Mouse (Mus musculus) forebrain, embryonic 11.5 days (tissue): Measurements from ENCODE around the gene Vwa8. TPM values are rescaled to one million over a fixed set of nuclear protein-coding genes. Genes with fewer than 3 reads are reported as not detected.

ENCODE experiments used
- ATAC-seq: fragments of 200-750 bp; cut with Nextera tagmentation; replicated peaks from 2 replicates; pipeline ENCODE4 v1.8.0; 2017; ENCODE audit warnings: moderate TSS enrichment; ENCODE audit not compliant: low FRiP score
- DNase-seq: peaks from one replicate; pipeline ENCODE4 v3.0.0-alpha.2; 2017; ENCODE audit warnings: low spot score
- H3K27ac ChIP-seq: fragments of 300-500 bp; sonication (generic); 2 replicates; pipeline ENCODE4 v1.5.1; 2014; ENCODE audit warnings: low read depth, low read length
- H3K27me3 ChIP-seq: fragments of 300-500 bp; sonication (generic); 2 replicates; pipeline ENCODE4 v1.6.1; 2014; ENCODE audit warnings: mild to moderate bottlenecking, low read length, mixed read lengths; ENCODE audit not compliant: control insufficient read depth, insufficient read depth
- H3K36me3 ChIP-seq: fragments of 300-500 bp; sonication (generic); 2 replicates; pipeline ENCODE4 v1.6.1; 2014; ENCODE audit warnings: mild to moderate bottlenecking, low read length, moderate library complexity, mixed read lengths; ENCODE audit not compliant: control insufficient read depth, insufficient read depth
- H3K4me1 ChIP-seq: fragments of 300-500 bp; sonication (generic); replicated peaks from 2 replicates; pipeline ENCODE4 v1.6.1; 2014; ENCODE audit warnings: low read length, mixed read lengths; ENCODE audit not compliant: control insufficient read depth, insufficient read depth
- H3K4me2 ChIP-seq: fragments of 300-500 bp; sonication (generic); 2 replicates; pipeline ENCODE4 v1.6.1; 2014; ENCODE audit warnings: low read depth, mild to moderate bottlenecking, low read length, moderate library complexity, mixed read lengths; ENCODE audit not compliant: severe bottlenecking
- H3K4me3 ChIP-seq: fragments of 300-500 bp; sonication (generic); 2 replicates; pipeline ENCODE4 v1.5.1; 2014; ENCODE audit warnings: low read depth, low read length
- H3K9ac ChIP-seq: fragments of 300-500 bp; sonication (generic); 2 replicates; pipeline ENCODE4 v1.6.1; 2014; ENCODE audit warnings: low read length
- H3K9me3 ChIP-seq: fragments of 300-500 bp; sonication (generic); 2 replicates; pipeline ENCODE4 v1.6.1; 2016; ENCODE audit warnings: low read length, mixed read lengths; ENCODE audit not compliant: control insufficient read depth
- WGBS: fragments of 180-500 bp; shearing (Covaris S2); extraction: QIAGEN DNeasy Blood & Tissue Kit; methylation state at CpG from one replicate; pipeline ENCODE4 v1.1.7; 2014; 5-methylcytosine and 5-hydroxymethylcytosine counted together
- polyA plus RNA-seq: library from polyadenylated mRNA; unstranded; fragments of >200 nt; fragmentation: Nextera tagmentation; extraction: Ambion mirVana; gene quantifications from 2 replicates; pipeline ENCODE4 v1.2.1, GENCODE M21; 2014

The Vwa8 gene
- polyA plus RNA-seq, 1 experiment from 2014 or later, result 9.2 TPM

DNA sequence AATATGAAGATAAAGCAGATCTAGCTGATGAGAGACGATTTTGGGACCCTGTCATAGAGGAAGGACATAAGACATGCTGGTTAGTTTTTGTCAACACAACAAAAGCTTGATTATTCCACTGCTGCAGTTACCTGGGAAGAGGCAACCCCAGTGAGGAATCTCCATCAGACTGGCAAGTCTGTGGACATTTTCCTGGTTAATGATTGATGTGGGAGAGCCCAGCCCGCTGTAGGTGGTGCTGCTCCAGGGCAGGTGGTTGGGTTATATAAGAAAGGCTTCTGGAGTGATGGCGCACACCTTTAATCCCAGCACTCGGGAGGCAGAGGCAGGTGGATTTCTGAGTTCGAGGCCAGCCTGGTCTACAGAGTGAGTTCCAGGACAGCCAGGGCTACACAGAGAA lies 74.8 kb downstream of the Vwa8 start:
- no peak for DNase-seq
- Histone ChIP-seq H3K9ac (no peak overlapping the region), H3K4me2 (no peak overlapping the region), H3K36me3 (no peaks in the 10 kb centered on the region), H3K4me1 (no peaks in the 10 kb centered on the region), H3K27ac (no peak overlapping the region), H3K9me3 (no peaks in the 10 kb centered on the region), H3K4me3 (no peak overlapping the region), H3K27me3 (no peaks in the 10 kb centered on the region)
- no peak for ATAC-seq
- 92% methylated on average over 5 of the region's 5 CpGs for WGBS

DNA sequence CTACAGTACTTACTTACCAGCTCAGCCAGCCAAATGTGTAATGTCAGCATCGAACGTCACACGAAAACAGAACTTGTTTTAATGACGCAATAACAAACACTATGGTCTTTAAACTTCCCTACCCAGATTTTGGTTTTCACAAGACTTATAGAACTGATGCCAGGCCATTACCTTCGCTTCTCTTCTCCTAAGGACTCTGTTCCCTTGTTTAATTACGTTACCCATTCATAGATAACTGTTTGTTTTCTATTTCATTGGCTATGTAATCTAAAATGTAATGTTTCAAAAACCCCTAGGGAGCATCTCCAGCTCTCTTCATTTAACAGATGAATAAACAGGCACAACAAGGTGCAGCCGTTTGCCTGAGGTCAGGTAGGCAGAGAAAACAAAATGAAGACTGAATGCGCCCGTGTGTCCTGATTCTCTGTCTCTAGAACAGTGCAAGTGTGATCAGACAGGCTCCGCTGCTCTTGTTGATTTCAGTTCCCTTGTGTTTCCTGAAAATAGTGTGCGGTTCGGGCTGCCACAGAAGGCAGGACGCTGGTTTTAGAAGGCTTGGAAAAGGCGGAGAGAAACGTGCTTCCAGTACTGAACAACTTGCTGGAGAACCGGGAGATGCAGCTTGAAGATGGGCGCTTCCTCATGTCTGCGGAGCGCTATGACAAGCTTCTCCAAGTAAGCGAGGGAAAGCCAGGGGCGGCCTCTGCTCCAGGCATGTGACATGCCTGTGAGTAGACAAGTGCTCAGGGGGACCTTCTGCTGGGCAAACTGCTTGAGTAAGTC lies 76.1 kb downstream of the Vwa8 start:
- Histone ChIP-seq H3K4me3 (no peak overlapping the region), H3K27ac (no peak overlapping the region), H3K4me2 (no peak overlapping the region), H3K4me1 (no peaks in the 10 kb centered on the region), H3K27me3 (no peaks in the 10 kb centered on the region), H3K36me3 (no peaks in the 10 kb centered on the region), H3K9me3 (no peaks in the 10 kb centered on the region), H3K9ac (no peak overlapping the region)
- no peak for ATAC-seq
- WGBS, result 84% methylated on average over 21 of the region's 21 CpGs
- DNase-seq, result no peak

DNA sequence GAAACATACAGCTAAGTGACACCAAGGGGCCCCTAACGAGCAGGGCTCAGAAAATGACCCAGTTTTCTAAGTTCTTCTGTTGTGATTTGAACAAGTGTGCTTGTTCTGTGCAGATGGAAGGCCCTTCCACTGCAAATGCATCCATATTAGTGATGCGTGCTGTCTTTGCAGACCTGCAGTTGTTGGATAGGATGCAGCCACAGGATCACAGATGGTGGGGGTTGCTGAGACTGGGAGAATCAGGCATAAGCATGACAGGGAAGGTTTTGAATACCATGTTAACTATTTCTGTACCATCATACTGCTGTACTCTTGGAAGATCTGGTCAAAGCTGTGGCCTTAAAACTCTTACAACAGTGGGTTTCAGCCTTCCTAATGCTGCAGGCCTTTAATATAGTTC lies 83.2 kb downstream of the Vwa8 start:
- H3K27ac ChIP-seq, result no peak overlapping the region
- H3K36me3 ChIP-seq, result no peaks in the 10 kb centered on the region
- ATAC-seq (no peak), DNase-seq (no peak)
- H3K4me3 ChIP-seq, result no peak overlapping the region
- no peaks in the 10 kb centered on the region for H3K27me3 ChIP-seq
- H3K4me1 ChIP-seq, result no peaks in the 10 kb centered on the region
- no peak overlapping the region for H3K4me2 ChIP-seq
- H3K9me3 ChIP-seq, result no peaks in the 10 kb centered on the region
- WGBS, result 61% methylated on average over 2 of the region's 2 CpGs
- H3K9ac ChIP-seq, result no peak overlapping the region

DNA sequence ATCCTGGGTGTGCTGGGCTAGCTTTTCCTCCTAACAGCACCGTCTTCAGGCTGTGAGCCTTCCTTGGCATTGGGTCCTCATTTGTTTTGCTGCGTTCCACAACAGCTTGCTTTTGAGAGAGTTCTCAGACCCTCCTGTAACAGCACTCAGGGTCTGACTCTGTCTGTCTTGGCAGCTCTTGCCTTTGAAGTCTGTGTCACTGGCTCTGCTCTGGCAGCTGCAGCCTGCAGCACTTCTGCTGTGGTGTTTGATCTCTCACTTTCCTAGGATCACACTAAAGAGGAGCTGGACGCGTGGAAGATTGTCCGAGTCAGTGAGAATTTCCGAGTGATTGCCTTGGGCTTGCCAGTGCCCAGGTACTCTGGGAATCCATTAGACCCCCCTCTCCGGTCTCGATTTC lies 84.5 kb downstream of the Vwa8 start:
- 82% methylated on average over 8 of the region's 8 CpGs for WGBS
- Histone ChIP-seq H3K27ac (no peak overlapping the region), H3K36me3 (no peaks in the 10 kb centered on the region), H3K4me2 (no peak overlapping the region), H3K27me3 (no peaks in the 10 kb centered on the region), H3K9me3 (no peaks in the 10 kb centered on the region), H3K4me1 (no peaks in the 10 kb centered on the region), H3K9ac (no peak overlapping the region), H3K4me3 (no peak overlapping the region)
- ATAC-seq (no peak), DNase-seq (no peak)

DNA sequence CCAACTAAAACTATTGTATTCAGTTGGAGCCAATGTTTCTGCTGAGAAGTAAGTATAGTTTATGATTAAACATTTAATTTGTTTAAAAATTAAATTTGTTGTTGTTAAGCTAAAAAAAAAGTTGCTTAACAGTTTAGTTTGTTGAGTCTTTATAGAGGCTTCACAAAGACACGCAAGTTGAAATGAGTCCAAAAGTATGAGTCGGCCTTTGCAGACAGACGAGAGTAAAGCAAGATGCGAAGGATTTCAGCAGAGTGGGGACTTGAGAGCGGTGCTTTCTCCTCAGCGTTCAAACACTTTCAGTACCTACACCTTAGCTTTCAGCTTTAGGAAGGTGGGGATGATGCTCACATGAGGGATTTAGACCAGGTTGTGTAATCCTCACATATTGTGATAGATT lies 85.7 kb downstream of the Vwa8 start:
- no peaks in the 10 kb centered on the region for H3K9me3 ChIP-seq
- H3K36me3 ChIP-seq, result no peaks in the 10 kb centered on the region
- H3K4me2 ChIP-seq, result no peak overlapping the region
- no peak for DNase-seq
- no peaks in the 10 kb centered on the region for H3K27me3 ChIP-seq
- H3K4me3 ChIP-seq, result no peak overlapping the region
- no peak overlapping the region for H3K9ac ChIP-seq
- ATAC-seq, result no peak
- WGBS, result 94% methylated on average over 6 of the region's 6 CpGs
- no peaks in the 10 kb centered on the region for H3K4me1 ChIP-seq
- H3K27ac ChIP-seq, result no peak overlapping the region

DNA sequence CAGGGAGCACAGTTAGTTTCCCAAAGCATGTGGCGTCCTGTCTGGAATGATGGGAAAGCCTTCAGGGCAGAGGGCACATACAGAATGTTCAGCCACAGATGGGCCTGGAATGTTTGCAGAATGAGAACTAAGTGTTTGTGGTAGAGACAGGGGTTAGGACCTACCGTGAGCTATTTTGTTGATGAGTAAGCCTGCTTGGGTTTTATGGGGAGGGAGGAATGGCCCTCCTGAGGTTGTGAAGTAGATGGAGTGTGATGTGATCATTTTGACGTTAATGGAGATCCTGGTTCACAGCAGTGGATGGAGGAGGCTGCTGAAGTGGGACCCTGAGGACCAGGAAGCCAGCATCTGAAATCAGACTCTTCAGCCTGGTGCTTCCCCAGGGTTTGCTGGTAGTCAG lies 86.9 kb downstream of the Vwa8 start:
- 81% methylated on average over 3 of the region's 3 CpGs for WGBS
- no peak overlapping the region for H3K4me3 ChIP-seq
- no peak overlapping the region for H3K4me2 ChIP-seq
- H3K4me1 ChIP-seq, result no peaks in the 10 kb centered on the region
- no peak overlapping the region for H3K27ac ChIP-seq
- no peaks in the 10 kb centered on the region for H3K27me3 ChIP-seq
- H3K9me3 ChIP-seq, result no peaks in the 10 kb centered on the region
- no peak for DNase-seq
- H3K36me3 ChIP-seq, result no peaks in the 10 kb centered on the region
- no peak for ATAC-seq
- no peak overlapping the region for H3K9ac ChIP-seq

DNA sequence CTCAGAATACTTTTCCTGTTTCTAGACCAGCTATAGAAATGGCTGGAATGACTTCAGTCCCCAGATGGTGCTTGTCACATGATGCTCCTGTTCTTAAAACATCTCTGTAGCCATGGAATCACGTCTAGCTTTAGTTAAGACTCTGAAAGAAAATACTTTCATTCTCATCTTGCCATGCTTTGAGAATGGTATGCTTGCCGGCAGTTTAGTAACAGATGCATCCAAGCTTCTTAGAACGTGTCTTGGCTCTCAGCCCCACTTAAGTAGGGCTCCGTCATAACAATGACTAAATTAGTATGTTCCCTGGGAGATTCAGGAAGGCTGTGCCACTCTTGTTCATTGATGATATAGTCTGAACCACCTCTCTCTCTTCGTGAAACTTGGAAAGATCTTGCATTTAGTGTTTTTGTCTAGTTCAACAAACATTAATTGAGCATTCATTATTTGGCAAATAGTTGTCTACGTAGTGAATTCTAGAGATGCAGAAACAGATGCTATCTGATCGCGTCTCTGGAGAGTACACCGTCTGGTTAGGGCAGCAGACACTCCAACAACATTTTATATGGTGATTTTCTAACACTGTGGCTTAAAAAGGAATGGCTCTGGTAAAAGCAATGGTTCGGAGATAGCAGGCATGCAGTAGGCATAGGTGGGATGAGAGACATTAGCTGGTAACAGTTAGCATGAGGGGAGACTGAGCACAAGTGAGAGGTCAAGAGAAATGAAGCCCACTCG lies 93.1 kb downstream of the Vwa8 start:
- 89% methylated on average over 11 of the region's 11 CpGs for WGBS
- ATAC-seq, result no peak

DNA sequence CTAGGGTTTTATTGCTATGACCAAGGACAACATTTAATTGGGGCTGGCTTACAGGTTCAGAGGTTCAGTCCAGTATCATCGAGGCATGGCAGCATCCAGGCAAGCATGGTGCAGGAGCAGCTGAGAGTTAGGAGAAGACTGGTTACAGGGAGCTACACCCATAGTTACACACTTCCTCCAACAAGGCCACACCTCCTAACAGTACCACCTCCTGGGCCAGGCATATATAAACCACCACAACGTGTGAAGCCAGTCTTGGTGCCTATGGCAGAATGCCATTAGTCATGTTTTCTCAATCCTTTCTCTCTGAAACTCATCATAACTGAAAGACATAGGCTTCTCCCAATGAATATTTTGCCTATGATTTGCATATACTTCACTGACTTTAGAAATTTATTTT lies 106.9 kb downstream of the Vwa8 start:
- ATAC-seq (no peak), DNase-seq (no peak)
- Histone ChIP-seq H3K4me2 (no peak overlapping the region), H3K27ac (no peak overlapping the region), H3K36me3 (no peaks in the 10 kb centered on the region), H3K27me3 (no peaks in the 10 kb centered on the region), H3K4me3 (no peak overlapping the region), H3K9me3 (no peaks in the 10 kb centered on the region), H3K9ac (no peak overlapping the region), H3K4me1 (no peaks in the 10 kb centered on the region)
- WGBS, result 86% methylated on average over 2 of the region's 2 CpGs

More for the DNA sequence above, 93.1 kb downstream of the Vwa8 start:
- H3K9me3 ChIP-seq, result no peaks in the 10 kb centered on the region
- H3K4me1 ChIP-seq, result no peaks in the 10 kb centered on the region
- no peaks in the 10 kb centered on the region for H3K36me3 ChIP-seq
- no peak overlapping the region for H3K4me3 ChIP-seq
- H3K27me3 ChIP-seq, result no peaks in the 10 kb centered on the region
- no peak overlapping the region for H3K4me2 ChIP-seq
- H3K27ac ChIP-seq, result no peak overlapping the region
- H3K9ac ChIP-seq, result no peak overlapping the region
- no peak for DNase-seq

DNA sequence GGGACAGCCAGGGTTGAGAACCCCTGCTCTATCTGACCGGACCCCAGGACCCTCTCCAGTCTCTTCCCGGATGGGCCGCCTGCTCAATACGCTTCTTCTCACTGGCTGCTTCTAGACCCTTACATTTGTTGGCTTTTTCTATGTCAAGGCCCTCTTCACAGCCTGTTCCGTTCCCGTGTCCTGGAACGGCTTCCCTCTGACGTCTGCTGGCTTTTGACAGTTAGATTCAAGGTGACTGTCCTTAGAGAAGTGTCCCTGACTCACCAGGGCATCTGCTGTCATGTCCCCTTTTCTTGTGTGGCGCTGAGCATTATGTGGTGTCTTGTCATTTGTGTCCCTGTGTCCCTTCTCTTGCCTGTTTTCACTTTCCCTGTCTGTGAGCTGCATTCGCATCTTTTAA lies 121.8 kb downstream of the Vwa8 start:
- no peak overlapping the region for H3K27ac ChIP-seq
- no peaks in the 10 kb centered on the region for H3K9me3 ChIP-seq
- ATAC-seq (no peak), DNase-seq (no peak)
- H3K9ac ChIP-seq, result no peak overlapping the region
- H3K36me3 ChIP-seq, result no peaks in the 10 kb centered on the region
- H3K4me2 ChIP-seq, result no peak overlapping the region
- 89% methylated on average over 10 of the region's 10 CpGs for WGBS
- no peaks in the 10 kb centered on the region for H3K27me3 ChIP-seq
- no peak overlapping the region for H3K4me3 ChIP-seq
- H3K4me1 ChIP-seq, result no peaks in the 10 kb centered on the region
